Mouse (Mus musculus): ENCODE data around the gene Igfbp4. TPM values are rescaled to one million over a fixed set of nuclear protein-coding genes. Genes with fewer than 3 reads are reported as not detected.

The Igfbp4 gene
- total RNA-seq (2023), result 100 to 1,000 TPM; 228 to 236 TPM

GRCm38 (mm10) chr11:99041051-99041729, at the start of gene Igfbp4:
Gene Igfbp4 (plus strand): TSS chr11:99041244.

GRCm38 (mm10) chr11:99023500-99024467, 17.3 kb upstream of the Igfbp4 start, which contains the start of gene Top2a:
Gene Top2a (minus strand): TSS chr11:99024189.

GRCm38 (mm10) chr11:99089077-99089601, 48.1 kb downstream of the Igfbp4 start, which contains the start of gene Tns4:
Gene Tns4 (minus strand): TSS chr11:99089306.

Other genes starting within 250 kb of the Igfbp4 start
- 100 to 1,000 TPM; 133 to 134 TPM for gene Msl1, start 245.7 kb upstream of the Igfbp4 start, total RNA-seq (2023)
- gene Casc3, start 236.3 kb upstream of the Igfbp4 start, total RNA-seq (2023), result 100 to 1,000 TPM; 111 to 125 TPM
- gene Rapgefl1, start 204.5 kb upstream of the Igfbp4 start, total RNA-seq (2023), result under 1 TPM; 0.15 to 0.33 TPM
- gene Wipf2, start 177.6 kb upstream of the Igfbp4 start, total RNA-seq (2023), result 10 to 100 TPM; 51.8 to 52.8 TPM
- gene Cdc6, start 133.4 kb upstream of the Igfbp4 start, total RNA-seq (2023), result 1 to 10 TPM; 5.0 to 5.3 TPM
- 10 to 100 TPM; 82.6 to 84.2 TPM for gene Rara, start 113.4 kb upstream of the Igfbp4 start, total RNA-seq (2023)
- not detected for gene Gjd3, start 58.2 kb upstream of the Igfbp4 start, total RNA-seq (2023)
- gene Top2a, start 17.1 kb upstream of the Igfbp4 start, total RNA-seq (2023), result 10 to 100 TPM; 18.8 to 34.2 TPM
- gene Tns4, start 48.1 kb downstream of the Igfbp4 start, total RNA-seq (2023), result 1 to 10 TPM in 1 of 2 experiments, not detected in 1; 1.1 TPM
- 100 to 1,000 TPM; 516 to 541 TPM for gene Ccr7, start 113.8 kb downstream of the Igfbp4 start, total RNA-seq (2023)
- gene Smarce1, start 189.8 kb downstream of the Igfbp4 start, total RNA-seq (2023), result 100 to 1,000 TPM; 147 to 153 TPM
- not detected for gene Krt222, start 202.8 kb downstream of the Igfbp4 start, total RNA-seq (2023)
- not detected for gene Krt24, start 244.0 kb downstream of the Igfbp4 start, total RNA-seq (2023)

Measured in T-cell, adult 66 days (primary cell).